Mouse (Mus musculus): Measurements from ENCODE around the gene Tom1l1.

- TF ChIP-seq CTCF (IDR thresholded peaks at IDR 0.05; ENCODE audit: low read depth, low read length) = no peak
- TF ChIP-seq EP300 (IDR thresholded peaks at IDR 0.05; ENCODE audit: insufficient read depth, low read depth, low read length) = no peak
Observed at GRCm38 (mm10) chr11:90695811-90696210, 7.6 kb upstream of the Tom1l1 start.

Data from ES-Bruce4 (cell line).